Mouse (Mus musculus): Measurements from ENCODE around the gene Rdh8.
"Not testable (repeated sequence)": the region's sequence is repeated elsewhere in the genome, so short reads cannot be mapped to it uniquely, and the experiment has no call there.

Gene Rdh8

DNA sequence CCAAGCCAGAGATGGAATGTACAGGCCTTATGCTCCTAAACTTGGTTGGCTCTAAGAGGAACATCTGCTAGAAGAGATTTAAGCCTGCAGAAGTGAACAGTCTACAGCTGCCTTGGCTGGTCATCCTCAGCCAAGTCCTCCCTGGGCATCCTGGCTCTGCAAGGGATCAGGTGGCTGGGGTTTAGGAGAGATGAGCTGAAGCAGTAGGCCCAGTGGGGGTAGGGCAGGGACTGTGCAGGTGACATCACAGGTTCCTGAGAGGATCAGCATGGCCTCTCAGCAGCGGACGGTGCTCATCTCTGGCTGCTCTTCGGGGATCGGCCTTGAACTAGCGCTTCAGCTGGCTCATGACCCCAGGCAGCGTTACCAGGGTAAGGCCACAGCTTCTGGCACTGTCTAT is at the start of gene Rdh8:
Gene Rdh8 (plus strand): TSS at position 268 of the 400 bp plus-strand sequence.
- DNase-seq (ENCODE audit: low spot score), result no peak

DNA sequence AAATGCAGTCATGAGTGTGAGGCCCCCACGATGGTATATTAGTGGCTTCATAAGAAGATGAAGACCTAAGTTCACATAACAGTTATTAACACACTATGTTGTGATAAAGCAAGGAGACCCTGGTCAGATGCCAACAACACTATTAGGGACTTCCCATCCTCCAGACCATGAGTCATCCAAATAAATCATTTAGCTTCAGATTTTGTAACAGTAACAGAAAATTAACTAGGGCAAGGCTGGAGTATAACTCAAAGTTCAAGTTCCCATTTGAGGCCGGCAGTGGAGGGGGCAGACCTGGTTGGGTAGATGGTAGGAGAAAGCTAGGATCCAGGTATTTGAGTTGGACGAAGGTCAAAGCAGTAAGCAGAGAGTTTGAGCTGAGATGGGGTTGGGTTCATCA is 37.0 kb upstream of the Rdh8 start:
- no peak for DNase-seq (ENCODE audit: low spot score)

DNA sequence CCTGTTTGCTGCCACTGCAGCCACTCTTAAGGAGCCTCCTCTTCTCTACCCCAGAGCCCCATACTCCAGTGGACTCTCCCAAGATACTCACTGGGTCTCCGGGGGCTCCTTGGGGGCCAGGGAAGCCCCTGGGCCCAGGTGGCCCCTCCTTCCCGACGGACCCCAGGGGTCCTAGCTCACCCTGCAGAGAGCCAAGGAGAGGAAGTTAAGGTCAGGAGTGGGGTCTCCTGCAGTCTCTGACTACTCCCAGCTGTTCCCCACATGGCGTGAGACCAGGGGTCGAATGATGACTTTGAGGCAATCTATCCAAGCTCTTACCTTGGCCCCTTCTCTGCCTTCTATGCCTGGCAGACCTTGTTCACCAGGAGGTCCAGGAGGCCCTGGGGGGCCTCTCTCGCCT is 33.2 kb upstream of the Rdh8 start:
- DNase-seq (ENCODE audit: low spot score), result no peak

DNA sequence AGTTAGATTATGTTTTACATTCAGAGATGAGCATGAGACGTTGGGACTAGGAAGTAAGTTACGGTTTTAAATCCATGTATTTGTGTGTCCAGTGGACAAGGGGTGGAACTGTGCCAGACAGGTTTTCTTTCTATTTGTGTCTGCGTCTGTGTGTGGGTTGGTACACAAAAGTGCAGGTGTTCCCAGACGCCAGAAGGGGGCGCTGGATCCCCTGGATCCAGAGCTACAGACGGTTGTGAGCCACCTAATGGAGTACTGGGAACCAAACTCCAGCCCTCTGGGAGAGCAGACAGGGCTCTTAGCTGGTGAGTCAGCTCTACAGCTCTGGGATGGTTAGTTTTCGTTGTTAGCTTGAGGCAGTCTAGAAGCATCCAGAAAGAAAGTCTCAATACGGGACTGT is 30.3 kb upstream of the Rdh8 start:
- DNase-seq (ENCODE audit: low spot score), result no peak

DNA sequence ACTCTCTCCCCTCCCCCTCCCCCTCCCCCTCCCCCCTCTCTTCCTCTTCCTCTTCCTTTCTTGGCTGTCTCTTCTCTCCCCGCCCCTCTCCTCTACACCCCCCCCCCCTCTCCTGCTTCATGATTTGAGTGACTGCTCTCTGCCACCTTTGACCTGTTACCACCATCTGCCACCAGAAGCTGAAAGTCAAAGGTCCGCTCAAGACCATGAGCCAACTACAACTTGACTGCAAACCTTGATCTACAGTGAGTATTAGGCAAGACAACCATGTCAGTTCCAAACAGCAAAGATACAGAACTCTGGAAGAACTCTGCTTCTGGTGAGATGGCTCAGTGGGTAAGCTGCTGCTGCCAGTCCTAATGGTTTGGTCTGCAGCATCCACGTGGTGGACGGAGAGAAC is 28.7 kb upstream of the Rdh8 start:
- no peak for DNase-seq (ENCODE audit: low spot score)

DNA sequence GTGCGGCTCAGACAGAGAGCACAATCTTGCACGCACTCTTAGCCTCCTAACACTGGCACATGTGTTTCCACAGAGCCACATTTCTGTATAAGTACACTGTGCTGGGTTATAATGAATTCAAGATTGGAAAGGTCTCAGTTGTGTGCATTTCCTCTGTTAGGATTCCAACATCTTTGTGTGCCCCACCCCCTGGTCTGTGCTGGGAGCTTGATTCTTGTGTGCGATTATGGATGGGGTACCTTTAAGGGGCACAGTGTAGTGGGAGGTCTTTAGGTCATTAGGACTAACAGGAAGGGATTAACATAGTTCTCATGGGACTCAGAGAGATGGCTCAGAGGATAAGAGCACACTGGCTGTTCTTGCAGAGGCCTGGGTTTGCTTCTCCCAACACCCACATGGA is 28.0 kb upstream of the Rdh8 start:
- no peak for DNase-seq (ENCODE audit: low spot score)

DNA sequence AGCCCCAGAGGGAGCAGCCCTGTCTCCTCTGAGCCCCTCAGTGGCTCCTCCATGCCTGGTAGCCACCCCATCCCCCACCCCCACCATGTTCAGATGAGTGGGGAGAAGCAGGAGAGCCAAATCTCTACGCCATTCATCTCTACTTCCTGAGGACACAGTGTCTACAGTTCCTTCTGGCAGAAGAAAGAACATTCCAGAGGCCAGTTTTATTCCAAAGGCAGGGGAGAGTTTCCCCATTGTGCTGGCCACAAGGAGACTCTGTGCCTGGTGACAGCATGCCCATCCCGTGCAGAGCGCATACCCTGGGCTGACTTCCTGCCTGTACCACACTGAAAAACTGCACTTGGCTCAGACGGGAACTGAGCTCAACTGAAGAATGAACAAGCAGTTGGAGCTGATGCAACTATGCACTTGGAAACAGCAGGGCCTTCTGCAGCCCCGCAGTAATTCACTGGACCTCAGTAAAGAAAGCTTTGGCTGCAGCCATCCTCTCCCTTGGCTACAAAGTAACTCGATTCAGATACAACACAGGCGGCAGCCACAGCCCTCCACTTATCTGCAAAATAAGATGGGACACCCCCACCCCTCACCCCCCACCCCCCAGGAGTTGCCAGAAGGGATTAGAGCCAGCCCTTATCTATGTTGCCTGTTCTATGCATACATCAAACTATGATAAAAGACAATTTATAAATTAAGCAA is 24.0 kb upstream of the Rdh8 start:
- peak; percentile 73 for DNase-seq (ENCODE audit: low spot score)

DNA sequence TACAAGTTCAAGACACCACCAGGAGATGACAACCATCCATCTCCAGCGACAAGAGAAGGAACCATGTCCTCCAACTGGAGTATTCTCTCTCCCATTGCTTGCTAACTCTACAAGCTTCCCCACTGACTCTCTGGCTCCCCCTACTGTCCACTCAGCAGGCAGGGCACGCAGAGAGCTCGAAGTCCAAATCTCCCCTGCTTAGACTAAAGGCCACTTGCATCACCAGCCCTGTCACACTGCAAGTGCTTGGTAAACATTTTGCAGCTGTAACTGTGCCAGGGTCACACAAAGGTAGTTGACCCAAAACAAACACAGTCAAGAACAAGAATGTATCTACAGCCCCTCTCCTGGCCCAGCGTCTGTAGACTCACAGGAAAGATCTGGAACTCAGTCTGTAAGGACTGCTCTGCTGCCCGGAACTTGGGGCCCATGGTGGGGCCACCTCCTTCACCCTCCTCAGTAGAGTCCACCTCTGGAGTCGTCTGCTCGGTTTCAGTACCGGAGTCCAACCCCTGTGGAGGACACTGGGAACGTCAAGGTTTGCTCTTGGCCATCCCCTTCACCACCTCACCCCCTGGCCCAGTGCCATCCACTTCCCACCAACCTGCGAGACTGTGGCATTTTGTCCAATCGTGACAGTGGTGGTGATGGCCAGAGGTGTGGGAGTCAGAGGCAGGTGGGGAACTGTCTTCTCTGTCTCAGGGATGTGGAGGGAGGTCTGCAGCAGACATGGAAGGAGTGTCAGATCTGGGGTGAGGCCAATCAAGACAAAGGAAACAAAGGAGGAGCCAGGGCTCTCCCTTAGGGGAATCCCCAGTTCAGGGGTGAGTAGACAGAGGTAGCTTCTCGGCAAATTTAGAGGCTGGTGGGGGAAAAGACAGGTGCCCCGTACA is 13.8 kb upstream of the Rdh8 start:
- peak; percentile 27 for DNase-seq (ENCODE audit: low spot score)

DNA sequence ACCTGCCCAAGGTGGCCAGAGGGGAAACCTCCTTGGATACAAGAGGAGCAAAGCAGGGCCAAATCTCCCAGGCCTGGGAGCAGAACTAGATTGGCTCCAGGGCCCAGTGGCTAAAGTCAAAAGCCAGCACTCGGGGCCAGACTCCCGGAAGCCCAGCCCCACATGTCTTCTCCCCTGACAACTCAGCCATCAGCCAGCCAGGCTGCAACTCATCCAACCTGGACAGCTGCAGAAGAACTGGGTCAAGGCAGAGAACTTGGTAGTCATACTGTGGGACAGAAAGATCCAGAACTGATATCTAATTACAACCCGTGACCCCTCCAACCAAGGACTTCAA is 13.2 kb upstream of the Rdh8 start:
- DNase-seq (ENCODE audit: low spot score), result no peak

DNA sequence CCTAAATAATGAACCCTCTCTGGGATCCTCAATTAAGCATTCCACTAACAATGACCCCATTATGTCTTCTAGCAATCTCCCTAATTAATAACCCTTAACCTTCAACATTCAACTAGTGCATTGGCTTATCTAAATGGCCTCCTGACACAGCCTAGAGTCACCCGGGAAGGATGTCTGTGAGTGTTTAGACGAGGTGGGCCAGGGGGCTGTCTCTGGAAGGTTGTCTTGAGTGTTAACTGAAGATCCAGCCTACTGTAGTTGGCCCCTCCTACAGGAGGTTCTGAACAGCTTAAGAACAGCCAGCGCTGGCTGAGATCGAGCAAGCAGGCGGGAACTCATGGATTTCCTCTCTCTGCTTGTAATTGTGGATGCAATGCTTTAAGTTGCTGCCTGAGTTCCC is 12.6 kb upstream of the Rdh8 start:
- DNase-seq (ENCODE audit: low spot score), result no peak

DNA sequence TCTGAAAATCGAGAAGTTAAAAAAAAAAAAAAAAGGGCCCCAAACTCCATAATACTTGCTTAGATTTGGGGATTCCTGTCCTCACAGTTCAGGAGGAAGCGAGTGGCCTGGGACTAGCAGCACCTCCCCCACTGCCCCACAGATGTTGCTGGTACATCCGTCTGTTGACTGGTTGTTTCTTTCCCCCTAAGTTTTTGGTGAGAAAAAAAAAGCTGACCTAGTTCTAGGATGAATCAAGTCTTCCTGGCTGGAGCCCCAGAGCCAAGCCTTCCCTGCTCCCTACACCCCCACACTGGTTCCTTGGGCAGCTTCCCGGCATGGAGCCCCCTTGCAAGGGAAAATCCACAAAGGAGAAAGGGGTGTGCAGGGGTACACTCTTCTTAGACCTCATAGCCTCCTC is 8.0 kb upstream of the Rdh8 start:
- DNase-seq (ENCODE audit: low spot score), result no peak

DNA sequence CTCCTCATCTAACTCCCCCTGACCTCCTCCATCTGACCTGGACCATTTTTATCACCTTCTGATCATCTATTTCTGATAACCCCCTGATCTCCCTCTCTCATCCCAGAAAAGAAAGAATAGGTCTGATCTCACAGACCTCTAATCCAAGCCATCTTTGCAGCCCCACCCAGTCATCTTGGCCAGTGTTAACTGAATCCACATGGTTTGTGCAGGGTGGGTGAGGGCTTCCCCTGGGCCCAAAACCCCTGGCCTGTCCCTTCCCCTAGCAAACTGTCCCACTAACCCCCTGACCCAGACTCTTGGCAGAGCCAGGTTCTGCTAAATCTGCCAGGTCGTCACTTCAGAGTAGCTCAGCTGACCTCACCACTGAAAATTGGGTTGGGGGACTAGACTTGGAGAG is 7.5 kb upstream of the Rdh8 start:
- DNase-seq (ENCODE audit: low spot score), result no peak

DNA sequence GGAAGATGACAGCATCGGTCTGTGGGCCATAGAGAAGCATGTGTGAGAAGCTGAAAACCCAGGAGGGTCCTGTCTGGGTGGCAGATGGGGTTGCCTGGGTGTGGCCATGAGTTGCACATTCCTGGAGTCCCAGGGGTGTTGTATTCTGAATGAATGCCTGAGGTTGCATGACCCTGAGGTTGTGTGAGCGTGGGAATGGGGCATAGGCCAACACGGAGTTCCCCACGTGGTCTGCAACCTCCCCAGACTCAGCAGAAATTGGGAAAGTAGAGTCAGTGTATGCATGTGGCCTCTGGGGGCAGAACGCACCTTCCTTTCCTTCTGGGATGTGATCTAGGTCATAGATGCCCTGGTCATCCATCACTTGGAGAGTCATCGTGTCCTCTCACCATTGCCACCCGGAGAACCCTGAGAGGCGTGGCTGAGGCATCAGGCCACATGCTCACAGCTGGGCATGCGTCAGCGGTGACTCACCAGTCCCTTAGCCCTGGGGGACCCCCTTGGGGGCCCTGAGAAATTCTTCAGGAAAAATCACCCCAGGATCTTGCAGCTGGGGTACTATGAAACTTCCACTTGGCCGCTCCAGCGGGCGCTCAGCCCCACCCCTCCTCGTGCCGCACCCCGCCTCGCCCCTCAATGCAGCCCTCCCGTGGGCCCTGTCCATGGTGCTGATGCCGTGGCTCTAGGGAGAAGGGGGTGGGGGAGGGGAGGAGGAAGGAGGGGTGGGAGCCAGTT is 5.6 kb upstream of the Rdh8 start:
- no peak for DNase-seq (ENCODE audit: low spot score)

DNA sequence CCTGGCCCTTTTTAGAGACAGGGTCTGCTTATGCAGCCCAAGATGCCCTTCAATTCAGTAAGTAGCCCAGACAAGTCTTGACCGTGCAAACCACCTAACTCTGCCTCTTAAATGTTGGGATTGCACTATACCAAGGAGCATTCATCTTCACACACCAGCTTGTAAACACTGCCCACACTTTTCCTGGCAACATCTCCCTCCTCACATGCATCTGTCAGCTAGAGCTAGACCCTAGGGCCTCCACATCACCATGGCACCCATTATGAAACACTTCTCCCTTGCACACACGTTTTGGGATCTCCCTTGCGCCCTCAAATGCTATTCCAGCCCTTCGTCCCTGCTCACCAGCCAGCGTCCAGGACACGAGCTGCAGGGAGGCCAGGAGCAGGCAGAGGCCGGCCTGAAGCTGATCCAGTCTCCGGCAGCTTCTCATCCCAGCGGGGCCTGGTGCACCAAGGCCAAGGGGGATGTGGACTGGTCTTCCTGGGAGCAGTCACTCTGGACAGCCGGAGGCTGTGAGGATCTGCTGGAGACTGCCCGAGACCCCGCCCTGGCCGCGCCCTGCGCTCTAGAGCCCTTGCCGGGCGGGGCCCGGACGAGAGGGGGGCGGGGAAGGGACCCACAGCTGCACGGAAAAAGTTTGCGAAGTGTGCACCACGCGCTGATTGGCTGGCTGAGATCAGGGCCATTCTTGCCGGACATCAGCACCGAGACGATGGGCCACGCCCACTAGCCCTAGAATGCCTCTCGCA is 3.6 kb upstream of the Rdh8 start, which contains the start of gene Col5a3:
Gene Col5a3 (minus strand): TSS at position 547 of the 752 bp plus-strand sequence.
- DNase-seq (ENCODE audit: low spot score), result peak; percentile 36

DNA sequence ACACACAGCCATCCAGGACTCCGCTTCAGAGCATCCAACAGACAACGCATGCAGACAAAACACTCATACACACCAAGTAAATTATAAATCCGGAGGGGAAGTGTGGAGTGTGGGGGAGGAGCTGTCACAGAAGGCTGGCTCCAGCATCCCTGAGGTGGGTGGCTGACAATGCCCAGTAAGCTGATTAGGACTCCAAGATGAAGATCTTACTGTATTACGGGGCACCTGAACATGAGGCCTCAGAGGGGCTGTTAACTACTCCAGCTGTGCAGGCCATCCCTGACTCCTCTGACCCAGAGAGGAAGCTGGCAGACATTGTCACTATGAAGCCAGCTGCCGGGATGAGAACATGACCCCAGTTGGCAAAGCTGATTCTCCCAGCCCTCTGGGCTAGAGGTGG is 1.7 kb downstream of the Rdh8 start:
- no peak for DNase-seq (ENCODE audit: low spot score)

DNA sequence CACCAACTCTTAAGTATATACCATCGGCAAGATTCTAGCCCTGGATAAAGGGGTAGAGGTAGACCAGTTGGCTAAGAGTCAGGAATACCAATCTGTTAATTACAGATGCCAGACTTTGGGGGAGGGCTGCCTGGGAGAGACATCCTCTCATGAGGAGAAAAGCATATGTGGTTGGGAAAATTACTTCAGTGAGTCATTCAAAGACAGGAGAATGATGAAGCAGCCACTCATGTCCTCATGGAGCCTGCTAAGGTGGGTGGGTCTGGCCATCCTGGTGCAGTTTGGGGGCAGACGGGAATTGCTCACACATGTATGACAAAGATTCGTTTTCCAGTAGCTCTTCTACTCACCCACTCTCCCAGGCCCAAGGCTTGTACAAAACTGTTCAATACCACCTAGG is 4.5 kb downstream of the Rdh8 start:
- no peak for DNase-seq (ENCODE audit: low spot score)

DNA sequence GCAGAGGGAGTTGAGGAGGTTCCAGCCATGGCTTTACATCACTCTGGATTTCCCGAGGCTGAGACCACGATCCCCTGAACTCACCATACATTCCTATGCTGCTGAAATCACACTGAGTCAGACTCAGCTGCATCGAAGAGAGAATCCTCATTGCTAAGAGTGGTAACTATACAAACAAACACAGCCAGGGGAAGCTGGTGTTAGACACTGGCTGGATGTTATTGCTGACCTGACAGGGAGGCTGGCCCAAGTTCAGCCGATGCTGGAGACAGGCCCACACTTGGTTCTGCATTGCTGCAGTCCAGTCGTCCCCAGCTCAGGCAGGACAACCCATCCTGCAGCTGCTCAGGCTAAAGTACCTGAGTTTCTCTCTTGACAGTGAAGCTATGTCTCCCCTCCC is 7.5 kb downstream of the Rdh8 start:
- no peak for DNase-seq (ENCODE audit: low spot score)

DNA sequence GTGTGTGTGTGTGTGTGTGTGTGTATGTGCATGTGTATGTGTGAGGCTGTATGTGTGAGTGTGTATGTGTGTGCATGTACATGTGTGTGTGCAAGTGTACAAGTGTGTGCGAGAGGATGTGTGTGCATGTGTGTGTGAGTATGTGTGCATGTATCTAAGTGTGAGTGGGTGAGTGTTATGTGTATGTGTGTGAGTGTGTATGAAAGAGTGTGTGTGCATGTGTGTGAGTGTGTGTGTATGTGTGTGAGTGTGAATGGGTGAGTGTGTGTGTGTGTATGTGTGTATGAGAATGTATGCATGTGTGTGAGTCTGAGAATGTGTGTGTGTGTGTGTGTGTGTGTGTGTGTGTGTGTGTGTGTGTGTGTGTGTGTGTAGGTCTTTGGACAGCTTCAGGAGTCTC is 9.8 kb downstream of the Rdh8 start:
- DNase-seq (ENCODE audit: low spot score), result no peak

DNA sequence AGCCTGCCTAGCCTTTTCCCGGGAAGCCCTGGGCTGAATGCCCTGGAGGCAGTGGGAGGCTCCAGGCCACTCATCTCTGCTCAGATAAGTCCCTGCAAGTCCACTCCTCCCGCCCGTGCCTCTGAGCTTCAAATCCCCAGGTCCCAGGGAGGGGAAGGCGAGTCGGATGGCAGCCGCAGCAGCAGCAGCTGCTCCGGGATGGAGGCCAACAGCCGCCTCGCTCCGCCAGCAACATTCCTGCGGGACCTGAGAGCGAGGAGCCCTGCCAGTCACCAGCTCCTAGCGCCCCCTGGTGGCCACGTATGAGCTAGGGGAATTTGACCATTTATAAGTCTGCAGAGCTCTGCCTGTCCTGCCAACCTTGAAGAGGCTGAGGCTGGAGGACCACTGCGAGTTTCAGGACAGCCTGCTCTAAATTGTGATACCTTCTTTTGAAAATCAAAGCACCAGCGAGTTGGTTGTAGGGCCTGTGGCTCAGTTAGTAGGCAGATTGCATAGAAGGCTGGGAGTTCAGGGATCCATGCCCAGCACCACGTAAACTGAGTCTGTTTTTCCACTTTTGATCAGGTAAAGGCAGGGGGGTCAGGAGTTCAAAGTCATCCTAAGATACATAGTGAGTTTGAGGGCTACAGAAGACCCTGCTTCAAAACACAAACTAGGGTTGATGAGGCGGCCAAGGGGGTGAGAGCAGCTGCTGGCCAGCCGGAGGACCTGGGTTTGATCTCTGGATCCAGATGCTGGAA is 12.8 kb downstream of the Rdh8 start:
- peak; percentile 90 for DNase-seq (ENCODE audit: low spot score)

DNA sequence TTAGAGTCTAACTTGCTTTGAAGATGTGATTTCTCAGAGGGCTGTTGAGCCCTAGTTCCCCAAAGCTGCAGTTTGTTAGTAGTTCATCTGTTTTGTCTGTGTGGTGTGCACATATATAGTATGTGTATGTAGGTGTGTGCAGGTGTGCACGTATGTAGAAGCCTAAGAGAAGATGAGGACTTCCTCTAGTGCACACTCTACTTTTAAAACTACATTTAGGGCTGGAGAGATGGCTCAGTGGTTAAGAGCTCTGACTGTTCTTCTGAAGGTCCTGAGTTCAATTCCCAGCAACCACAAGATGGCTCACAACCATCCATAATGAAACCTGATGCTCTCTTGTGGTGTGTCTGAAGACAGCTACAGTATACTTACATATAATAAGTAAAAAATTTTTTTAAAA is 16.6 kb downstream of the Rdh8 start:
- no peak for DNase-seq (ENCODE audit: low spot score)

DNA sequence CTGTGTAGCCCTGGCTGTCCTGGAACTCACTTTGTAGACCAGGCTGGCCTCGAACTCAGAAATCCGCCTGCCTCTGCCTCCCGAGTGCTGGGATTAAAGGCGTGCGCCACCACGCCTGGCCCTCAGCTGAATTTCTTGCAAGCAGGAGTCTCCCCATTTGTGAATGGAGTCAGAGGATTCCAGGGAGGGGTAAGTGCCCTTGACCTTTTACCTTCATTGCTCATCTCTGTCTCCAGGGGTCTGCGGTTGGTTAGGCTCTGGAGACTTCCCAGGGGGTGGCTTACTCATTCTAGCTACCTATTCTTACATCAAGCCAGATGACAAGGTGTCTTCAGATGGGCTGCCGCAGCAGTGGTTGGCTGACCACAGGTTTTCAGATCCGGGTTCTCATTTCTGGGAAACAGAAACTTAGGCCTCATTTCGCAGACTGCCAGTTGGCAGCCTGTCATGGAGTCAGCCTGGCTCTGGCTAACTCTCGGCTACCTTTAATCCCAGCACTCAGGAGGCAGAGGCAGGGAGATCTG is 17.2 kb downstream of the Rdh8 start:
- DNase-seq (ENCODE audit: low spot score), result not testable (repeated sequence)
